Mouse (Mus musculus) hindbrain, embryonic 15.5 days (tissue): ENCODE measurements around the gene Kidins220. TPM values are rescaled to one million over a fixed set of nuclear protein-coding genes. Genes with fewer than 3 reads are reported as not detected.
A peak's percentile ranks its signal among the peaks of the same experiment; 100 is the strongest.

ENCODE experiments used
- ATAC-seq: fragments of 200-750 bp; cut with Nextera tagmentation; 2 replicates; pipeline ENCODE4 v1.8.0; 2017; ENCODE audit warnings: low read depth, moderate number of reproducible peaks, moderate TSS enrichment; ENCODE audit not compliant: low FRiP score
- H3K27ac ChIP-seq: fragments of 300-500 bp; sonication (generic); replicated peaks from 2 replicates; pipeline ENCODE4 v1.5.1; 2015; ENCODE audit warnings: mild to moderate bottlenecking, inconsistent platforms
- H3K27me3 ChIP-seq: fragments of 300-500 bp; sonication (generic); 2 replicates; pipeline ENCODE4 v1.6.1; 2015; ENCODE audit warnings: control low read depth, inconsistent platforms
- H3K36me3 ChIP-seq: fragments of 300-500 bp; sonication (generic); 2 replicates; pipeline ENCODE4 v1.6.1; 2015; ENCODE audit warnings: control low read depth, inconsistent platforms
- H3K4me1 ChIP-seq: fragments of 300-500 bp; sonication (generic); replicated peaks from 2 replicates; pipeline ENCODE4 v1.6.1; 2015; ENCODE audit warnings: control low read depth, inconsistent platforms
- H3K4me2 ChIP-seq: fragments of 300-500 bp; sonication (generic); 2 replicates; pipeline ENCODE4 v1.6.1; 2015; ENCODE audit warnings: moderate library complexity, mild to moderate bottlenecking, inconsistent platforms
- H3K4me3 ChIP-seq: fragments of 300-500 bp; sonication (generic); 2 replicates; pipeline ENCODE4 v1.5.1; 2015; ENCODE audit warnings: mild to moderate bottlenecking, inconsistent platforms
- H3K9ac ChIP-seq: fragments of 300-500 bp; sonication (generic); 2 replicates; pipeline ENCODE4 v1.6.1; 2015; ENCODE audit warnings: inconsistent platforms
- H3K9me3 ChIP-seq: fragments of 300-500 bp; sonication (generic); 2 replicates; pipeline ENCODE4 v1.6.1; 2016; ENCODE audit warnings: control low read depth, inconsistent platforms
- WGBS: fragments of 180-500 bp; shearing (Covaris S2); methylation state at CpG from one replicate; pipeline ENCODE4 v1.1.7; 2015; 5-methylcytosine and 5-hydroxymethylcytosine counted together
- polyA plus RNA-seq: library from polyadenylated mRNA; unstranded; fragments of >200 nt; fragmentation: Nextera tagmentation; extraction: Ambion mirVana; gene quantifications from 2 replicates; pipeline ENCODE4 v1.2.1, GENCODE M21; 2015

Kidins220 gene
- polyA plus RNA-seq, 1 experiment from 2014 or later = 140 TPM

- peaks cover 88% of the 10 kb centered on the region for H3K36me3 ChIP-seq
These were observed 38.1 kb downstream of the Kidins220 start for GRCm38 (mm10) chr12:25012555-25013540.

GRCm38 (mm10) chr12:25014307-25014927 is 39.7 kb downstream of the Kidins220 start:
- no peak overlapping the region for H3K4me2 ChIP-seq
- H3K27me3 ChIP-seq = no peaks in the 10 kb centered on the region
- ATAC-seq = no peak
- 96% methylated on average over 5 of the region's 5 CpGs for WGBS
- H3K27ac ChIP-seq = no peak overlapping the region
- H3K36me3 ChIP-seq = peaks cover 89% of the 10 kb centered on the region
- no peak overlapping the region for H3K4me3 ChIP-seq
- H3K9ac ChIP-seq = no peak overlapping the region
- no peaks in the 10 kb centered on the region for H3K4me1 ChIP-seq
- H3K9me3 ChIP-seq = no peaks in the 10 kb centered on the region

More at GRCm38 (mm10) chr12:25012555-25013540, 38.1 kb downstream of the Kidins220 start:
- no peak for ATAC-seq
- no peak overlapping the region for H3K4me2 ChIP-seq
- 92% methylated on average over 13 of the region's 13 CpGs for WGBS
- no peak overlapping the region for H3K4me3 ChIP-seq
- no peaks in the 10 kb centered on the region for H3K27me3 ChIP-seq
- no peaks in the 10 kb centered on the region for H3K4me1 ChIP-seq
- H3K27ac ChIP-seq = no peak overlapping the region
- no peaks in the 10 kb centered on the region for H3K9me3 ChIP-seq
- no peak overlapping the region for H3K9ac ChIP-seq

GRCm38 (mm10) chr12:25014938-25015337 is 40.2 kb downstream of the Kidins220 start:
- Histone ChIP-seq H3K27me3 (no peaks in the 10 kb centered on the region), H3K36me3 (peaks cover 88% of the 10 kb centered on the region), H3K9ac (no peak overlapping the region), H3K4me2 (no peak overlapping the region), H3K27ac (no peak overlapping the region), H3K4me3 (no peak overlapping the region), H3K9me3 (no peaks in the 10 kb centered on the region), H3K4me1 (no peaks in the 10 kb centered on the region)
- 95% methylated on average over 7 of the region's 7 CpGs for WGBS
- ATAC-seq = no peak

- Histone ChIP-seq H3K4me1 (no peaks in the 10 kb centered on the region), H3K4me2 (no peak overlapping the region), H3K27me3 (no peaks in the 10 kb centered on the region), H3K9me3 (no peaks in the 10 kb centered on the region), H3K4me3 (no peak overlapping the region), H3K9ac (no peak overlapping the region), H3K27ac (no peak overlapping the region), H3K36me3 (peaks cover 76% of the 10 kb centered on the region)
- WGBS = 94% methylated on average over 4 of the region's 4 CpGs
- no peak for ATAC-seq
These were observed 42.3 kb downstream of the Kidins220 start for GRCm38 (mm10) chr12:25016995-25017394.

- Histone ChIP-seq H3K9me3 (no peaks in the 10 kb centered on the region), H3K27me3 (no peaks in the 10 kb centered on the region), H3K4me1 (no peaks in the 10 kb centered on the region), H3K4me2 (no peak overlapping the region), H3K9ac (no peak overlapping the region), H3K36me3 (peaks cover 46% of the 10 kb centered on the region), H3K4me3 (no peak overlapping the region), H3K27ac (no peak overlapping the region)
- 90% methylated on average over 5 of the region's 5 CpGs for WGBS
- no peak for ATAC-seq
These were observed 46.3 kb downstream of the Kidins220 start for GRCm38 (mm10) chr12:25021057-25021456.

- Histone ChIP-seq H3K27ac (no peak overlapping the region), H3K36me3 (peaks cover 19% of the 10 kb centered on the region), H3K4me1 (no peaks in the 10 kb centered on the region), H3K27me3 (no peaks in the 10 kb centered on the region), H3K9ac (no peak overlapping the region), H3K9me3 (no peaks in the 10 kb centered on the region), H3K4me2 (no peak overlapping the region), H3K4me3 (no peak overlapping the region)
- 65% methylated on average over 9 of the region's 9 CpGs for WGBS
- no peak for ATAC-seq
These were observed 50.3 kb downstream of the Kidins220 start for GRCm38 (mm10) chr12:25024862-25025545.

GRCm38 (mm10) chr12:25026308-25026707 is 51.6 kb downstream of the Kidins220 start:
- no peak for ATAC-seq
- Histone ChIP-seq H3K9me3 (no peaks in the 10 kb centered on the region), H3K4me1 (no peaks in the 10 kb centered on the region), H3K9ac (no peak overlapping the region), H3K27me3 (no peaks in the 10 kb centered on the region), H3K27ac (no peak overlapping the region), H3K4me3 (no peak overlapping the region), H3K36me3 (peaks cover 20% of the 10 kb centered on the region), H3K4me2 (no peak overlapping the region)
- WGBS = 88% methylated on average over 7 of the region's 7 CpGs

- 25% methylated on average over 2 of the region's 2 CpGs for WGBS
- Histone ChIP-seq H3K4me3 (no peak overlapping the region), H3K9ac (no peak overlapping the region), H3K27ac (no peak overlapping the region), H3K27me3 (no peaks in the 10 kb centered on the region), H3K9me3 (no peaks in the 10 kb centered on the region), H3K36me3 (peaks cover 20% of the 10 kb centered on the region), H3K4me1 (no peaks in the 10 kb centered on the region), H3K4me2 (no peak overlapping the region)
- ATAC-seq = no peak
These were observed 52.7 kb downstream of the Kidins220 start for GRCm38 (mm10) chr12:25027416-25027815.

- no peak overlapping the region for H3K4me3 ChIP-seq
- H3K27ac ChIP-seq = peak overlapping the region; percentile 56
- H3K27me3 ChIP-seq = no peaks in the 10 kb centered on the region
- no peak overlapping the region for H3K9ac ChIP-seq
- 10% methylated on average over 9 of the region's 9 CpGs for WGBS
- H3K4me2 ChIP-seq = peak overlapping the region; percentile 14; the same call in 1 of the 2 replicates
- H3K4me1 ChIP-seq = peaks cover 25% of the 10 kb centered on the region
- 0 out of 2 replicates have a peak, but pooled peaks have one; percentile 81 for ATAC-seq
- H3K9me3 ChIP-seq = no peaks in the 10 kb centered on the region
- peaks cover 22% of the 10 kb centered on the region for H3K36me3 ChIP-seq
These were observed 59.1 kb downstream of the Kidins220 start for GRCm38 (mm10) chr12:25033662-25034337.

GRCm38 (mm10) chr12:25034338-25034953 is 59.7 kb downstream of the Kidins220 start:
- ATAC-seq = peak; percentile 55
- Histone ChIP-seq H3K4me3 (no peak overlapping the region), H3K27me3 (no peaks in the 10 kb centered on the region), H3K9ac (no peak overlapping the region), H3K4me2 (peak overlapping the region; percentile 14), H3K27ac (peak overlapping the region; percentile 56), H3K4me1 (peaks cover 25% of the 10 kb centered on the region), H3K9me3 (no peaks in the 10 kb centered on the region), H3K36me3 (peaks cover 25% of the 10 kb centered on the region)
- WGBS = 26% methylated on average over 8 of the region's 8 CpGs

- Histone ChIP-seq H3K27ac (no peak overlapping the region), H3K36me3 (peaks cover 26% of the 10 kb centered on the region), H3K4me3 (no peak overlapping the region), H3K9me3 (no peaks in the 10 kb centered on the region), H3K4me1 (peaks cover 25% of the 10 kb centered on the region), H3K9ac (no peak overlapping the region), H3K27me3 (no peaks in the 10 kb centered on the region), H3K4me2 (no peak overlapping the region)
- WGBS = 90% methylated on average over 3 of the region's 3 CpGs
- no peak for ATAC-seq
These were observed 61.3 kb downstream of the Kidins220 start for GRCm38 (mm10) chr12:25036024-25036423.
